Mouse (Mus musculus) embryonic facial prominence, embryonic 11.5 days (tissue): ENCODE results near the gene Olfr993. TPM values are rescaled to one million over a fixed set of nuclear protein-coding genes. Genes with fewer than 3 reads are reported as not detected.

Experiments
- ATAC-seq: fragments of 200-750 bp; cut with Nextera tagmentation; replicated peaks from 2 replicates; pipeline ENCODE4 v1.8.0; 2017; ENCODE audit warnings: low read depth; ENCODE audit not compliant: insufficient number of reproducible peaks, low FRiP score, low TSS enrichment
- DNase-seq: peaks from one replicate; pipeline ENCODE4 v3.0.0-alpha.2; 2015; ENCODE audit warnings: low spot score
- H3K27ac ChIP-seq: fragments of 300-500 bp; sonication (generic); replicated peaks from 2 replicates; pipeline ENCODE4 v1.5.1; 2014; ENCODE audit warnings: mild to moderate bottlenecking, low read depth, low read length, control low read depth
- H3K27me3 ChIP-seq: fragments of 300-500 bp; sonication (generic); 2 replicates; pipeline ENCODE4 v1.6.1; 2014; ENCODE audit warnings: mild to moderate bottlenecking, low read length, moderate library complexity, mixed read lengths; ENCODE audit not compliant: control insufficient read depth, insufficient read depth
- H3K36me3 ChIP-seq: fragments of 300-500 bp; sonication (generic); replicated peaks from 2 replicates; pipeline ENCODE4 v1.6.1; 2014; ENCODE audit warnings: low read depth, mild to moderate bottlenecking, low read length, moderate library complexity, mixed read lengths; ENCODE audit not compliant: control insufficient read depth, insufficient read depth
- H3K4me1 ChIP-seq: fragments of 300-500 bp; sonication (generic); 2 replicates; pipeline ENCODE4 v1.6.1; 2014; ENCODE audit warnings: low read length, mixed read lengths; ENCODE audit not compliant: control insufficient read depth, insufficient read depth
- H3K4me2 ChIP-seq: fragments of 300-500 bp; sonication (generic); 2 replicates; pipeline ENCODE4 v1.6.1; 2014; ENCODE audit warnings: low read depth, mild to moderate bottlenecking, control low read depth, low read length, moderate library complexity
- H3K4me3 ChIP-seq: fragments of 300-500 bp; sonication (generic); 2 replicates; pipeline ENCODE4 v1.5.1; 2014; ENCODE audit warnings: low read depth, low read length, control low read depth
- H3K9ac ChIP-seq: fragments of 300-500 bp; sonication (generic); replicated peaks from 2 replicates; pipeline ENCODE4 v1.6.1; 2014; ENCODE audit warnings: mild to moderate bottlenecking, control low read depth, low read length
- H3K9me3 ChIP-seq: fragments of 300-500 bp; sonication (generic); replicated peaks from 2 replicates; pipeline ENCODE4 v1.6.1; 2016; ENCODE audit warnings: mild to moderate bottlenecking, low read length, inconsistent platforms, mixed read lengths; ENCODE audit not compliant: control insufficient read depth
- WGBS: fragments of 180-500 bp; shearing (Covaris S2); extraction: QIAGEN DNeasy Blood & Tissue Kit; methylation state at CpG from one replicate; pipeline ENCODE4 v1.1.7; 2014; 5-methylcytosine and 5-hydroxymethylcytosine counted together
- polyA plus RNA-seq: library from polyadenylated mRNA; unstranded; fragments of >200 nt; fragmentation: Nextera tagmentation; extraction: Ambion mirVana; gene quantifications from 2 replicates; pipeline ENCODE4 v1.2.1, GENCODE M21; 2014

Gene Olfr993
- polyA plus RNA-seq, result not detected in 2 replicates

DNA sequence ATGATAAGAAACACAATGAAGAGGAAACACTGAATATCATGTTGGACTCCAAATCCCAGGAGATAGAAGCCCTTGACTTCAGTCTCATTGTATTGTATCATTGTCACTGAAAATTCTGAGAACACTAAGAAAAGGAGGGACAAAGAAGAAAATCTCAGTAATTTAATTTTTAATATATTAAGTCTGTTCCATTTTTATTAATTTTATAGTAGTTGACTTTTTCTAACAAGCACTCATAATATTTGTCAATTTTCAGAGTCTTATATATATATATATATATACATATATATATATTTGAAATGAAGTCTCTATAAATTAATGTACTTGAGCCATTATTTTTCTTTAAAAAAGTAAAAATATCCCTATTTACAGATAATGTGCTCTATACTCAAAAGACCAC is at the start of gene Olfr993:
Gene Olfr993 (minus strand): TSS at position 101 of the 400 bp plus-strand sequence.
- no peak for ATAC-seq
- Histone ChIP-seq H3K4me1 (no peaks in the 10 kb centered on the region), H3K9me3 (no peaks in the 10 kb centered on the region)

DNA sequence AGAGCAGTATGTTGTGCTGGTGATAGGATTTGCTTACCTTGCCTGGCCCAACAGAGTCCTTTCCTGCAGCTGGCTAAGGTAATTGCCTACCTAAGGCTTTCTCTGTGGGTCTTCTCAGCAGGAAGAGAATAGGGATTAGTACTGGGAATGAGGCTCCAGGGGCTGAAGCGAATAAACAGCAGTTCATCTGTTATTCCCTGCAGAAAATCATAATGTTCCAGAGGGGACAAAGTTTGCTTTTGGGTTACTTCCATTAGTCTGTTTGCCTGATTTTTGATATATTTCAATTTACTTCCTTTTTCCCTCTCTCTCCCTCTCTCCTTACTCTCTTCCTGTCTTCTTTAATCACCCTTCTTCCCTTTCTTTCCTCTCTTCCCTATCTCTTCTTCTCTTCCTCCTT is 28.9 kb upstream of the Olfr993 start, which contains the start of gene Olfr995:
Gene Olfr995 (minus strand): TSS at position 101 of the 400 bp plus-strand sequence.
- DNase-seq (no peak), ATAC-seq (no peak)
- H3K4me1 ChIP-seq, result no peaks in the 10 kb centered on the region
- no peaks in the 10 kb centered on the region for H3K27me3 ChIP-seq
- H3K27ac ChIP-seq, result no peak within 1 kb of the TSS
- H3K4me3 ChIP-seq, result no peak within 1 kb of the TSS
- no peak within 1 kb of the TSS for H3K4me2 ChIP-seq
- H3K9ac ChIP-seq, result no peak within 1 kb of the TSS
- H3K9me3 ChIP-seq, result no peaks in the 10 kb centered on the region
- H3K36me3 ChIP-seq, result no peaks in the 10 kb centered on the region
- WGBS, result 20% methylated on average over 1 of the region's 1 CpGs

More for the DNA sequence above, at the start of gene Olfr993:
- no peak within 1 kb of the TSS for H3K4me3 ChIP-seq
- no peak within 1 kb of the TSS for H3K27ac ChIP-seq
- DNase-seq, result no peak
- no peaks in the 10 kb centered on the region for H3K36me3 ChIP-seq
- no peak within 1 kb of the TSS for H3K4me2 ChIP-seq
- no peaks in the 10 kb centered on the region for H3K27me3 ChIP-seq
- H3K9ac ChIP-seq, result no peak within 1 kb of the TSS

DNA sequence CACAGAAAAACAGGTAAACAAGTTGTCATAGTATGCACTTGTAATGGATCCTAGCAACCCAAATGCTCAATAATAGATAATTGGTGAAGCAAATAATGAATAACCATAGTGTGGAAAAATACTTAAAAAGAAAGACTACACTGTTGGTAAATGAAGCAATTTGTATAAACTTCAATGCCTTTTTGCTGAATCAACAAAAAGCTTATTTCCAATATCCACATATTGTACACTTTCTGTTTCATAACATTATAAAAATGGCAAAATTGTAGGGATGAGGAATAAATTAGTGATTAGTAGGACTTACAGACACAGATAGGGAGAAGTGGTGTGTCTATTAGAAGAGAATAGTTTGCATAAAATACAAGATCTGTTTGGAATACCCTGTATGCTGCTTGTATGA is 27.9 kb upstream of the Olfr993 start:
- Histone ChIP-seq H3K27ac (no peak overlapping the region), H3K4me3 (no peak overlapping the region), H3K36me3 (no peaks in the 10 kb centered on the region), H3K9me3 (no peaks in the 10 kb centered on the region), H3K4me2 (no peak overlapping the region), H3K4me1 (no peaks in the 10 kb centered on the region), H3K9ac (no peak overlapping the region), H3K27me3 (no peaks in the 10 kb centered on the region)
- ATAC-seq, result no peak
- no peak for DNase-seq

DNA sequence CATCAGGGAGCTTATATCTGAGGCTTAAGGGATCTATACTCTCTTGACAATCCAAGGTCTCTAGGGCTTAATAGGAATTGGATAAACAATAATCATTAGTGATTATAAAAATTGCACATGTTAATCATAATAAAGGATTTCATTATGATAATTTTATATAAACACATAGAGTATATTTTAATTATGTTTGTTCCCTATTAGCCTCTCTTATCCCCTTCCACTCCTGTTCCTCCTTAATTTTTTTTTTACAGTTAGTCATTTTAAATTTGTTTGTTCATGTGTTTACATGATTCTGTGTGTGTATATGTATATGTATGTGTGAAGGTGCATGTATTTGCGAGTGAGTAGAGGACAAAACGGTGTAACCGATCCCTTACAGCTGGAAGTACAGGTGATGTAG is 21.7 kb upstream of the Olfr993 start, which contains the start of gene Olfr994:
Gene Olfr994 (minus strand): TSS at position 101 of the 400 bp plus-strand sequence.
- DNase-seq (no peak), ATAC-seq (no peak)
- no peak within 1 kb of the TSS for H3K27ac ChIP-seq
- H3K9me3 ChIP-seq, result no peaks in the 10 kb centered on the region
- no peaks in the 10 kb centered on the region for H3K27me3 ChIP-seq
- H3K4me3 ChIP-seq, result no peak within 1 kb of the TSS
- 94% methylated on average over 3 of the region's 3 CpGs for WGBS
- no peak within 1 kb of the TSS for H3K4me2 ChIP-seq
- H3K4me1 ChIP-seq, result no peaks in the 10 kb centered on the region
- no peak within 1 kb of the TSS for H3K9ac ChIP-seq
- no peaks in the 10 kb centered on the region for H3K36me3 ChIP-seq

DNA sequence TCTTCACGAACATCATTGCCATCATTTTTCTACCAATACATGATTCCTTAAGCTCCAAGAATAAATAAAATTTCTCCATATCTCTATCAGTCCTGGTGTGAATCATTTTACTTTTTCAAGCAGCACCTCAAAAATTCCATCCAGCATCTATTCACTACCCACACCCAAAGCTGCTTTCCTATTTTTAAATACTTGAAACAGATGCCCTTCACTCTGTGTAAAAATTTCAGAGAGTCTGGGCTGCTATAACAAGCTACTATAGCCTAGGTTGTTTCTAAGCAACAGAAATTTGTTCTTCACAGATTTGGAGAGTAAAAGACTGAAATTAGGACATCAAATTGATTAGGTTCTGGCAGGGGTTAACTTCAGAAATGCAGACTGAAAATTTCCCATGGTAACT is 11.2 kb upstream of the Olfr993 start:
- H3K27ac ChIP-seq, result no peak overlapping the region
- no peaks in the 10 kb centered on the region for H3K4me1 ChIP-seq
- no peak overlapping the region for H3K9ac ChIP-seq
- ATAC-seq (no peak), DNase-seq (no peak)
- no peaks in the 10 kb centered on the region for H3K27me3 ChIP-seq
- H3K36me3 ChIP-seq, result no peaks in the 10 kb centered on the region
- no peaks in the 10 kb centered on the region for H3K9me3 ChIP-seq
- H3K4me3 ChIP-seq, result no peak overlapping the region
- 81% methylated on average over 1 of the region's 1 CpGs for WGBS
- H3K4me2 ChIP-seq, result no peak overlapping the region

DNA sequence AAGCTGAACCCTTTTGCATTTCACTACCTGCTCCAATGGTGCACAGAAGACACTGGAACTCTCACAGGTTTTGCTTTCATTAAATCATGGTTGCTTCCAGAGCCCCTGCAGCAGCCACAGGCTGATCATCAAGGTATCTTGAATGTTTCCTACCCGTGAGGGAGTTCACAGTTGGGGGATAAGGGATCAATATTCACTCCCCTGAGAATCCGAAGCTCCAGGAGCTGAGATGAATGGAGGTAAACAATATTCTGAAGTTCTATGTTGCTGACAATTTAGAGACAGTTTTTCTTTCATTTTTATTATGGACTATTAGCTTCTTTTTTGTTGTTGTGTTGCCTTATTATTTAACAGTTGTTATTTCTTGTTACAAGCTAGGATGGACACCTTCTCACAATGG is 5.3 kb downstream of the Olfr993 start, which contains the start of gene Olfr992:
Gene Olfr992 (minus strand): TSS at position 101 of the 400 bp plus-strand sequence.
- no peak within 1 kb of the TSS for H3K4me2 ChIP-seq
- H3K36me3 ChIP-seq, result no peaks in the 10 kb centered on the region

More for the DNA sequence above, 5.3 kb downstream of the Olfr993 start, which contains the start of gene Olfr992:
- no peaks in the 10 kb centered on the region for H3K9me3 ChIP-seq
- WGBS, result 50% methylated on average over 2 of the region's 2 CpGs
- H3K27me3 ChIP-seq, result no peaks in the 10 kb centered on the region
- H3K4me1 ChIP-seq, result no peaks in the 10 kb centered on the region
- DNase-seq (no peak), ATAC-seq (no peak)
- no peak within 1 kb of the TSS for H3K27ac ChIP-seq
- H3K9ac ChIP-seq, result no peak within 1 kb of the TSS
- no peak within 1 kb of the TSS for H3K4me3 ChIP-seq

Other genes with a start within 250 kb of the Olfr993 start
- gene Lrrc55, start 217.7 kb downstream of the Olfr993 start, polyA plus RNA-seq, result 1.0 and 1.4 TPM in 2 replicates
- gene Olfr987, start 75.6 kb downstream of the Olfr993 start, polyA plus RNA-seq, result not detected in 2 replicates
- not detected in 2 replicates for gene Olfr988, start 51.6 kb downstream of the Olfr993 start, polyA plus RNA-seq
- not detected in 2 replicates for gene Olfr992, start 5.4 kb downstream of the Olfr993 start, polyA plus RNA-seq
- not detected in 2 replicates for gene Olfr994, start 21.6 kb upstream of the Olfr993 start, polyA plus RNA-seq
- not detected in 2 replicates for gene Olfr995, start 28.8 kb upstream of the Olfr993 start, polyA plus RNA-seq
- not detected in 2 replicates for gene 4833423E24Rik, start 104.1 kb upstream of the Olfr993 start, polyA plus RNA-seq
- not detected in 2 replicates for gene Olfr996, start 164.3 kb upstream of the Olfr993 start, polyA plus RNA-seq
- gene Olfr998, start 174.1 kb upstream of the Olfr993 start, polyA plus RNA-seq, result not detected in 2 replicates
- not detected in 2 replicates for gene Olfr1000, start 197.0 kb upstream of the Olfr993 start, polyA plus RNA-seq
- not detected in 2 replicates for gene Olfr1002, start 235.8 kb upstream of the Olfr993 start, polyA plus RNA-seq
- not detected in 2 replicates for gene Olfr154, start 249.6 kb upstream of the Olfr993 start, polyA plus RNA-seq